Mouse (Mus musculus): ENCODE measurements around the gene Cyb561d2. TPM values are rescaled to one million over a fixed set of nuclear protein-coding genes. Genes with fewer than 3 reads are reported as not detected.

The Cyb561d2 gene
- polyA plus RNA-seq, 1 experiment from 2014 or later, result 17.7 TPM

DNA sequence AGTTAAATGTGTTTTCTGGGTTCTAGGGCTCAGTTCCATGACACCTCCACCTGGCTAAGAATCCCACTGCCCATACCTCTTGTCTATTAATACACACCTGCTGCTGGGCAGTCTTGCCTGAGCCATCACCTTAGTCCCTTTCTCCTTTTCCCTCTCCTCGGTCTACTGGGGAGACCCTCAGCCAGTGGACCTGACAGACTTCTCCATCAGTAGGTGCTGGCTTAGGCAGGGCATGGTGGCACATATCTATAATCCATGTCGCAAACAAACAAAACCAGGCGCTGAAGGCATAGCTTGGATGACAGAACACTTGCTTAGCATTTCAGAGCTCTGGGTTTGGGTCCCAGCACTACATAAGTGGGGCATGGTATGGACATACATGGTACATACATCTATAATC lies 3.3 kb downstream of the Cyb561d2 start:
- no peaks in the 10 kb centered on the region for H3K9me3 ChIP-seq (replicated peaks)
- H3K4me3 ChIP-seq (replicated peaks), result no peak overlapping the region
- DNase-seq (no peak), ATAC-seq (ENCODE audit: low read depth) (no peak)
- peaks cover 63% of the 10 kb centered on the region for H3K4me1 ChIP-seq (replicated peaks)
- no peak overlapping the region for H3K4me2 ChIP-seq
- 83% methylated on average over 3 of the region's 3 CpGs for WGBS (ENCODE audit: insufficient replicate concordance)
- H3K9ac ChIP-seq, result no peak overlapping the region
- H3K27me3 ChIP-seq, result no peaks in the 10 kb centered on the region
- H3K36me3 ChIP-seq, result peaks cover 46% of the 10 kb centered on the region
- H3K27ac ChIP-seq, result no peak overlapping the region

DNA sequence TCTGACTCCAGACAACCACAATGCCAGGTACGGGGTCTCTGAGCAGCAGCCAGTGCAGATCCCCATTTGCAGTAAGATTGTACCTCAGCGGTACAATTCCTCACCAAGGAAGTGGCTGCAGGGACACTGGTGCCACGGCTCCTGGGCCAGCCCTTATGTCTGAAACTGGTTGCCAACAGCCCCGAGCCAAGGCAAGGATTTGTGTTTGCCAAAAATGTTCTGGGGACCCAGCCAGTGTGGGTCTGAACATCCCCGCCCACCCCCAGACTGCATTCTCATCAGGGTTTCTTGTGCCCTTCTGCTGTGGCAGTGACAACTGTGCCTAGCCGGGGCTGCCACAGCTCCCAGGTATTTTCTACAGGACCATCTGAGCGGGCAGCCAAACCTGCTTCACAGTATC lies 3.8 kb downstream of the Cyb561d2 start:
- no peaks in the 10 kb centered on the region for H3K9me3 ChIP-seq (replicated peaks)
- peaks cover 42% of the 10 kb centered on the region for H3K36me3 ChIP-seq
- WGBS (ENCODE audit: insufficient replicate concordance), result 84% methylated on average over 7 of the region's 7 CpGs
- H3K4me2 ChIP-seq, result no peak overlapping the region
- ATAC-seq (ENCODE audit: low read depth) (no peak), DNase-seq (no peak)
- H3K27me3 ChIP-seq, result no peaks in the 10 kb centered on the region
- H3K9ac ChIP-seq, result no peak overlapping the region
- peaks cover 64% of the 10 kb centered on the region for H3K4me1 ChIP-seq (replicated peaks)
- no peak overlapping the region for H3K4me3 ChIP-seq (replicated peaks)
- no peak overlapping the region for H3K27ac ChIP-seq

GRCm38 (mm10) chr9:107534408-107535202 lies 7.4 kb downstream of the Cyb561d2 start:
- DNase-seq (peak; percentile 26), ATAC-seq (ENCODE audit: low read depth) (peak; percentile 30)
- H3K36me3 ChIP-seq, result peaks cover 32% of the 10 kb centered on the region
- H3K9ac ChIP-seq, result peak overlapping the region; percentile 89
- H3K9me3 ChIP-seq (replicated peaks), result no peaks in the 10 kb centered on the region
- H3K4me3 ChIP-seq (replicated peaks), result peak overlapping the region; percentile 71
- H3K27me3 ChIP-seq, result 0 out of 2 replicates have a peak, but pooled peaks cover 2% of the 10 kb centered on the region
- H3K27ac ChIP-seq, result peak overlapping the region; percentile 83
- H3K4me2 ChIP-seq, result peak overlapping the region; percentile 96
- WGBS (ENCODE audit: insufficient replicate concordance), result under 1% methylated on average over 40 of the region's 40 CpGs
- peaks cover 46% of the 10 kb centered on the region for H3K4me1 ChIP-seq (replicated peaks)

GRCm38 (mm10) chr9:107533791-107534407 lies 8.1 kb downstream of the Cyb561d2 start, which contains the start of gene Tmem115:
TSS of gene Tmem115 (plus strand) at chr9:107533945.
- H3K9me3 ChIP-seq (replicated peaks), result no peaks in the 10 kb centered on the region
- peak within 1 kb of the TSS; percentile 71 for H3K4me3 ChIP-seq (replicated peaks)
- H3K9ac ChIP-seq, result peak within 1 kb of the TSS; percentile 89
- peak within 1 kb of the TSS; percentile 83 for H3K27ac ChIP-seq
- H3K27me3 ChIP-seq, result 0 out of 2 replicates have a peak, but pooled peaks cover 2% of the 10 kb centered on the region
- H3K4me2 ChIP-seq, result peak within 1 kb of the TSS; percentile 96
- ATAC-seq (ENCODE audit: low read depth) (peak; percentile 96), DNase-seq (peak; percentile 86)
- peaks cover 42% of the 10 kb centered on the region for H3K4me1 ChIP-seq (replicated peaks)
- peaks cover 25% of the 10 kb centered on the region for H3K36me3 ChIP-seq
- WGBS (ENCODE audit: insufficient replicate concordance), result under 1% methylated on average over 48 of the region's 48 CpGs

GRCm38 (mm10) chr9:107526198-107527026 lies 15.6 kb downstream of the Cyb561d2 start:
- H3K27me3 ChIP-seq, result peaks cover 62% of the 10 kb centered on the region
- no peak overlapping the region for H3K27ac ChIP-seq
- no peaks in the 10 kb centered on the region for H3K9me3 ChIP-seq (replicated peaks)
- no peak overlapping the region for H3K9ac ChIP-seq
- peak overlapping the region; percentile 63 for H3K4me2 ChIP-seq
- peak; percentile 61 for ATAC-seq (ENCODE audit: low read depth)
- peaks cover 29% of the 10 kb centered on the region for H3K4me1 ChIP-seq (replicated peaks)
- no peaks in the 10 kb centered on the region for H3K36me3 ChIP-seq
- H3K4me3 ChIP-seq (replicated peaks), result peak overlapping the region; percentile 42
- 6% methylated on average over 44 of the region's 44 CpGs for WGBS (ENCODE audit: insufficient replicate concordance)
- DNase-seq, result peak; percentile 81

DNA sequence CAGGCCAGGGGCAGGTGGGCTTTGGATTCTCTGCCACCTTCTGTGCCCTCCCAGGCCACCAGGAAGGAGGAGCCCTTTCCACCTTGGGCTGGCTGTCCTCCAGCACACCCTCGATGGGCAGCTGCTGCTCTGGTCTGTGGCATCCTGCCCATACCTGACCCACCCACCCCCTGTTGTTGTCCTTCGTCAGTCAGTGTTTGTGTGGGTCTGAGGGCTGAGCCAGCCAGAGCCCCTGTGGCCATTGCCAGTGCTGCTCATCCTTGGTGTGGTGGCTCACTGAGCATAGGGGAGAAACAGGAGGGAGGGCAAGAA lies 19.6 kb downstream of the Cyb561d2 start:
- WGBS (ENCODE audit: insufficient replicate concordance), result 36% methylated on average over 2 of the region's 2 CpGs
- Histone ChIP-seq H3K9ac (no peak overlapping the region), H3K36me3 (no peaks in the 10 kb centered on the region), H3K9me3 (replicated peaks) (no peaks in the 10 kb centered on the region), H3K27ac (no peak overlapping the region), H3K4me2 (peak overlapping the region; percentile 46), H3K4me3 (replicated peaks) (no peak overlapping the region), H3K4me1 (replicated peaks) (peaks cover 31% of the 10 kb centered on the region), H3K27me3 (peaks cover 52% of the 10 kb centered on the region)
- no peak for ATAC-seq (ENCODE audit: low read depth)
- no peak for DNase-seq

DNA sequence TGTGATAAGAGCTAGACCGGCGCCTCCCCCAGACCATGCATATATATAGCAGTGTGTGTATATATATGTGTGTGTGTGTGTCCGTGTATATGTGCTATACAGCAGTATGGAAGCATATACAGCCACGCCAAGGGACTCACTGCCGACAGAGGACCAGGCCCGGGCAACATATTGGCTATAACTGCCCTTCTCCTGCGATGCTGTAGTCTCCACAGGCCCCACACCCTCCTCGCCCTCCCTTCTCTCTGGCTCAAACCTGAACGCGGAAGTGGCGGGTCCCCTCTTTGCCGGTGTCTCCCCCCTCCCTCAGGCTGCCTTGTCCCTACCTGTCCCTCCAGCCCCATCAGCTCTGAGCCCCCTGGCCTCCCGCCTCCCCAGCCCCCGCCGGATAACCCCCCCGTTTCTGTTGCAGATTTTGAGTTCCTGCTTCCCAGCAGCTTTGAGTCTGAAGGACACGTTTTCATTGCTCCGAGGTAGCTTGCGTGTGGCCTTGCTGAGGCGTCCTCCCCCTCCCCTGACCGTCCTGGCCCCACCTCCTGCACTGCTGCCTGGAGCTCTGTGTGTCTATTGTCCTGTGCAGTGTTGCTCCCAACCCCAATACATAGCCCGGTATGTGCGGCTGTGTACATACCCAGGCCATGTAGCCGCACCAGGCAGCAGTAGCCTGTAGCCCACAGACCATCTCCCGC lies 20.1 kb downstream of the Cyb561d2 start:
- Histone ChIP-seq H3K9ac (no peak overlapping the region), H3K27ac (no peak overlapping the region), H3K4me3 (replicated peaks) (no peak overlapping the region), H3K9me3 (replicated peaks) (no peaks in the 10 kb centered on the region), H3K36me3 (no peaks in the 10 kb centered on the region), H3K4me1 (replicated peaks) (peaks cover 26% of the 10 kb centered on the region), H3K27me3 (peaks cover 48% of the 10 kb centered on the region), H3K4me2 (peak overlapping the region; percentile 46)
- ATAC-seq (ENCODE audit: low read depth) (no peak), DNase-seq (no peak)
- 19% methylated on average over 25 of the region's 25 CpGs for WGBS (ENCODE audit: insufficient replicate concordance)

DNA sequence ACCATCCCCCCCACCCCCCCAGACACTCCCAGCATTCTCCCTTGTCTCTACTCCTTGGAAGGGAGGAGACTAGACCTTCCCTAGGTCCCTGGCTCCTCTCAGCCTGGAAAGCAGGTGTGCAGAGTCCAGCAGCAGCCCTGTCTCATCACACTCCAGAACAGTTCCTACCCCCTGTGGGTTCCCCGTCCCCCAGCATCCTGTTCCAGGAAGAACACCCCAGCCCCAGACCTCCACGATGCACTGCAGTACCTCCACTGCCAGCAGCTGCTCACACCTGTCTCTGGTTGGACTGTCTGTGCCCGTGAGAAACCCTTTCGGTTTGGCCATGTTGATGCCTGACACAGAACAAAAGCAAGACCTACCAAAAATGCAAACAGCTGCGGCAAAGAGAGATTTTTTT lies 20.8 kb downstream of the Cyb561d2 start:
- ATAC-seq (ENCODE audit: low read depth) (no peak), DNase-seq (no peak)
- Histone ChIP-seq H3K27ac (no peak overlapping the region), H3K9ac (no peak overlapping the region), H3K9me3 (replicated peaks) (no peaks in the 10 kb centered on the region), H3K4me2 (no peak overlapping the region; the same call in 1 of the 2 replicates), H3K36me3 (no peaks in the 10 kb centered on the region), H3K27me3 (peaks cover 46% of the 10 kb centered on the region), H3K4me3 (replicated peaks) (no peak overlapping the region), H3K4me1 (replicated peaks) (peaks cover 20% of the 10 kb centered on the region)
- 48% methylated on average over 5 of the region's 5 CpGs for WGBS (ENCODE audit: insufficient replicate concordance)

- H3K9ac ChIP-seq, result no peak overlapping the region
- H3K36me3 ChIP-seq, result no peaks in the 10 kb centered on the region
- peaks cover 18% of the 10 kb centered on the region for H3K4me1 ChIP-seq (replicated peaks)
- 64% methylated on average over 6 of the region's 6 CpGs for whole genome bisulfite sequencing (ENCODE audit: insufficient replicate concordance)
- DNase-seq (no peak), ATAC-seq (ENCODE audit: low read depth) (no peak)
- no peak overlapping the region for H3K4me3 ChIP-seq (replicated peaks)
- H3K27me3 ChIP-seq, result peaks cover 38% of the 10 kb centered on the region
- no peak overlapping the region for H3K27ac ChIP-seq
- no peak overlapping the region for H3K4me2 ChIP-seq
- H3K9me3 ChIP-seq (replicated peaks), result no peaks in the 10 kb centered on the region
These were observed 21.7 kb downstream of the Cyb561d2 start for GRCm38 (mm10) chr9:107520331-107520730.

DNA sequence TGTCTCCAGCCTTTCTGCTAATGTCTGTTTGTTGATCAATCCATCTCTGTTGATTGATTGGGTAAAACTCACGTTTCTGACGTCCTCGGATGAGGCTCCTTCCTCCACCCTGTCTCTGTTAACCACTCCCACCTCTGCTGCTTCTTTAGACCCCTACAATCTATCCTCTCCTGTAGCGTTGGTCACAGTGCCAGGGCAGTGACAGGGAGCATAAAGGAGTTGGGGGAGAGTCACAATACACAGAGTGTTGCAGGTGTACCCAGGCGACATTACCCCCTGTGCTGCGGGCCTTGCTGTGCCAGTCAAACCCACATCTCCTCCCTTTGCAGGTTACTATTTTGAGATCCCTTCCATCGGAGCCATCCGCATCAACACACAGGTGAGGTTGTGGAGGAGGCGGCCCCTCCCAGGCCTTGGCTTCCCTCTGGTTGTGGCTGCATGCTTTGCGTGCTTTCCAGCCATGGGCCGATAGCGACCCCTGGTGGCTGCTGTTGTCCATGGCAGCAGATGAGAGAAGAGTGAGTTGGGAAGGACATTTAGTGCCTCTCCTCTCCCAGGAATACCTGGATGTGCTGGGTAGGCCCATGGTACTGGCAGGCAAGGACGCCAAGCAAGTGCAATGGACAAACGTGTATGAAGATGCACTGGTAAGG lies 27.6 kb downstream of the Cyb561d2 start:
- no peaks in the 10 kb centered on the region for H3K9me3 ChIP-seq (replicated peaks)
- ATAC-seq (ENCODE audit: low read depth), result peak; percentile 26; the same call in 1 of the 2 replicates

More for the DNA sequence above, 27.6 kb downstream of the Cyb561d2 start:
- peak; percentile 54 for DNase-seq
- H3K4me3 ChIP-seq (replicated peaks), result no peak overlapping the region
- no peak overlapping the region for H3K9ac ChIP-seq
- no peak overlapping the region for H3K4me2 ChIP-seq
- peaks cover 17% of the 10 kb centered on the region for H3K27me3 ChIP-seq
- no peaks in the 10 kb centered on the region for H3K36me3 ChIP-seq
- no peaks in the 10 kb centered on the region for H3K4me1 ChIP-seq (replicated peaks)
- WGBS (ENCODE audit: insufficient replicate concordance), result 20% methylated on average over 14 of the region's 14 CpGs
- H3K27ac ChIP-seq, result no peak overlapping the region
